Mouse (Mus musculus) ES-E14 (cell line): Measurements from ENCODE around the gene Lsg1.

Experiments used
- HCFC1 ChIP-seq: IDR thresholded peaks from 2 replicates; pipeline ENCODE4 v1.6.1; 2012; ENCODE audit warnings: low read length, inconsistent platforms, borderline replicate concordance; ENCODE audit not compliant: insufficient read depth
- MAFK ChIP-seq: IDR thresholded peaks from 2 replicates; pipeline ENCODE4 v1.6.1; 2014; ENCODE audit warnings: mild to moderate bottlenecking, low read depth, low read length, inconsistent platforms; ENCODE audit not compliant: insufficient read depth
- ZC3H11A ChIP-seq: IDR thresholded peaks from 2 replicates; pipeline ENCODE4 v1.6.1; 2012; ENCODE audit warnings: low read depth, mild to moderate bottlenecking, inconsistent platforms, low read length, borderline replicate concordance
- ZNF384 ChIP-seq: IDR thresholded peaks from 2 replicates; pipeline ENCODE4 v1.6.1; 2012; ENCODE audit warnings: low read depth, low read length, inconsistent platforms

DNA sequence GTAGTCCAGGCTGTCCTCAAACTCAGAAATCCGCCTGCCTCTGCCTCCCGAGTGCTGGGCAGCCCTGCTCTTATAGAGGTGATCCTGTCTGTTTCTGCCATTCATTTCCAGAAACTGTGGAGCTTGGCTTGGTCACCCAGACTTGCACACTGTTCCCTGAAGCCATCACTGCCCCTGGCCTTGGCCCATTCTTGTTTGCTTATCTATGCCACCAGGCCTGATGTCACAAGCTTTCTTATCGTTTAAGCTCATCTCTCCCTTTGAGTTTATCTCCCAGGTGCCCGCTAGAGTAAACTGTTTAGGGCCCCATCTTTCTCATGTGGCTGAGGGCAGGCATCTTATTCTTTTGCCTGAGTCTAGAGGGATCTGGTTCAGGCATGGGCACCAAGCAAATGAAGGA, 42.7 kb downstream of the Lsg1 start:
- no peak for TF ChIP-seq ZNF384
- no peak for TF ChIP-seq MAFK
- TF ChIP-seq ZC3H11A = no peak
- TF ChIP-seq HCFC1 = no peak
